Mouse (Mus musculus): Measurements from ENCODE around the gene Slc22a4.
A peak's percentile ranks its signal among the peaks of the same experiment; 100 is the strongest.

The Slc22a4 gene

GRCm38 (mm10) chr11:54028044-54028951 lies at the start of gene Slc22a4:
Gene Slc22a4 (minus strand): TSS chr11:54028090.
- ATAC-seq (ENCODE audit: low TSS enrichment) = peak; percentile 77

DNA sequence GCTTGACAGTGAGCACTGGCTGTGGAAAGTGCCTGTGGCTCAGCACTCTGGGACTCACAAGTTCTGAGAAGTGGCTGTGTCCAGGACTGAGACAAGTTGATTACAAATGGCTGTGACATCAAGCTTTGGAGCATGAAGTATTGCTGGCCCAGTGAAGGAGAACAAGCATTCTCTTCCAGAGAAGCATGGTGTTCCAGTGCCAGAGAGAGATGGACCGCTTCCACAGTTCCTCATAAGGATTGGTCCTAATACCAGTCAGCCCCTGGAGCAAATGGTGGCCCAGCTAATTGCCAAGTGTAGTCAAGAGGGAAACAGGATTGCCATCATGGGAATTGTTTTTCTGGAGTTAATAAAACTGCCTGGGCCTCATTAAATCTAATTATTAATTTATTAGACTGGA lies 48.2 kb upstream of the Slc22a4 start:
- ATAC-seq (ENCODE audit: low TSS enrichment) = no peak; the same call in 1 of the 2 replicates

- no peak for ATAC-seq (ENCODE audit: low TSS enrichment)
Measured at GRCm38 (mm10) chr11:54075353-54075752, 47.5 kb upstream of the Slc22a4 start.

- no peak for ATAC-seq (ENCODE audit: low TSS enrichment)
Measured at GRCm38 (mm10) chr11:54073291-54073690, 45.4 kb upstream of the Slc22a4 start.

GRCm38 (mm10) chr11:54071726-54072445 lies 44.0 kb upstream of the Slc22a4 start:
- no peak for ATAC-seq (ENCODE audit: low TSS enrichment)

DNA sequence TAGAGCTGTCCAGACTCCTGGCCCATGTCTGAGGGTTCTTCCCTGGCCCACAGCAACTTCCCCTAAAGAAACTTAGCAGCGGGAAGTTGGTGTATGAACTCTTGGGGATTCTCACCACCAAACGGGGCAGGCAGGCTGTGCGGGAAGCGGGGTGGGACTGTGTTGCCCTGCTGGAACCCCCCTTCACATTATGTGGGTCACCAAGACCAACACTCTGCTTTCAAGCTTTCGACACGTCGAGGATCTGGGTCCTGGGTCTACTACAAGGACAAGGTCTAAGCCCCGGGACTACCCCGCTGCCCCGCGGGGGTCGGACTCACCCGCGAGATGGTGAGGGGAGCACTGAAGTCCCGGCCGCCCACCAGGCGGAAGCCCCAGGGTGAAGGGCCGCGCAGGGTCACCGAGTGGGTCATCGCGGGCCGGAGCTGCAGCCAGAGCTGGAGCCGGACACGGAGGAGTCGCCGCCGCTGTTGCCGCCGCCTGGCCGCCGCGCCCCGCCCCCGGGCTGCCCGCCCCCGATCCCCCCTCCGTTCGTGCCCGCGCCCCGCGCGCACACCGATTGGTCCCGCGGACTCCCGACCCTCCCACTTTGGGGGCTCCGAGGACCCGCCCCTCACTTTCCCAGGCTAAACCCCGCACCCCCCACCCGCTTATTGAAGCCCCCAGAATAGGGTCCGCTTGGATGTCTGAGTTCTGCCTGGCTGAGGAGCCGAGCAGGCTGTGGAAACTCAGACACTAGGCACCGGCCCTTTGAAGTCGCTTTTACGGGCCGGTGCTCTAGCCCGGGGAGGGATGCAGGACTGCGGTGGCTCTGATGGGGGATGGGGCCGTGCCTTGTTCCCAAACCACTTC lies 40.9 kb upstream of the Slc22a4 start, which contains the start of gene Pdlim4:
Gene Pdlim4 (minus strand): TSS at position 495 of the 852 bp plus-strand sequence.
- no peak for ATAC-seq (ENCODE audit: low TSS enrichment)

- no peak for ATAC-seq (ENCODE audit: low TSS enrichment)
Measured at GRCm38 (mm10) chr11:54067996-54068519, 40.2 kb upstream of the Slc22a4 start.

GRCm38 (mm10) chr11:54067318-54067995 lies 39.6 kb upstream of the Slc22a4 start:
- peak; percentile 60; the same call in 1 of the 2 replicates for ATAC-seq (ENCODE audit: low TSS enrichment)

- no peak for ATAC-seq (ENCODE audit: low TSS enrichment)
Measured at GRCm38 (mm10) chr11:54066400-54066799, 38.5 kb upstream of the Slc22a4 start.

DNA sequence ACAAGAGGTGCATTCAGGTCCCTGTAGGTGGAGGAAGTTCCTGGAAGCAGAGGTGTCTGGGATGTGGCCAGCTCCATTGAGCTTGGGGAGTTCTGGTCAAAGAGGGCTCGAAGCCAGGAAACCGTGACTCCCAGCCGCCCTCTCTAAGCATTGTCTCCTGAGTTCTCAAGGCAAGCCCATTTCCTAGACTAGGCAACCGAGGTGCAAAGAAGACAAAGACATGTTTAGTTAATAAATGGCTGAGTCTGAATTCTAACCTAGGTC lies 38.0 kb upstream of the Slc22a4 start:
- no peak for ATAC-seq (ENCODE audit: low TSS enrichment)

- ATAC-seq (ENCODE audit: low TSS enrichment) = no peak
Measured at GRCm38 (mm10) chr11:54065106-54065914, 37.4 kb upstream of the Slc22a4 start.

DNA sequence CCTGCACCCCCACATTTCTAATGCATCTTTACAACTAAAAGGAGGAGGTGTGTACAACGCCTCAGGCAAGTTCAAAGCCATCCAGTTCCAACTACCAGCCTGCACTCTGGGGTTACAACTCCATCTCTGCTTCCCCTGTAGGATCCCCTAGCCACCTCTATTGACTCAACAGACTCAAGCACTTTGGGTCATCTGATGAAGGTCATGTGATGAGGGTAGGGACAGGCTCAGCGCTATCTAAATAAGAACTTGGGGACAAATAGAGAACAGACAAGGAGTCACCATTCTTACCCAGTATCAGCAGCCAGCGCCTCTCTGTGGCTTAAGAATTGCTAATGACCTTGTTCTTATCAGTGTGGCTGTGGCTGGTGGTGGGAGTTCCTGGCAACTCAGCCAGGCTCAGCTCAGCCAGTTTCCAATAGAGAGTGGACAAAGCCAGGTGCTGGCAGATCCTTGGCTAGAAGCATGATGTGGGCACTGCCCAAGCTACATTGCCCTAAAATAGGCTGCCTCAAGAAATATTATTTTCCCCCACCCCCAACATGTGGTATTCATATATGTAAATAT lies 36.6 kb upstream of the Slc22a4 start:
- no peak for ATAC-seq (ENCODE audit: low TSS enrichment)

DNA sequence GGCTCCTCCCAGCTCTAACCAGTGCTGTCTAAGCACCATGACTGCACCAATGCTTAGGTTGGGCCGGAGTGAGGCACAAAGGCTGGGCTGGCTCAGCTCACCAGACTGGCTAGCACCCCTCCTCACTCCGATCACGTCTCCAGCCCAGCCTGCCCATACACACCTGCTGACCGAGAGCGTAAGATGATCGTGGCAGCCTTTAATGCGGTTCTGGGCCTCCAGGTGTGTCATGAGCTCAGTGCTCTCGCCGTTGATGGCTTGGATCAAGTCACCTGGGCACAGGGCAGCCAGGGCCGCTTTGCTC lies 35.5 kb upstream of the Slc22a4 start:
- ATAC-seq (ENCODE audit: low TSS enrichment) = no peak

- ATAC-seq (ENCODE audit: low TSS enrichment) = no peak
Measured at GRCm38 (mm10) chr11:54062753-54063471, 35.0 kb upstream of the Slc22a4 start.

DNA sequence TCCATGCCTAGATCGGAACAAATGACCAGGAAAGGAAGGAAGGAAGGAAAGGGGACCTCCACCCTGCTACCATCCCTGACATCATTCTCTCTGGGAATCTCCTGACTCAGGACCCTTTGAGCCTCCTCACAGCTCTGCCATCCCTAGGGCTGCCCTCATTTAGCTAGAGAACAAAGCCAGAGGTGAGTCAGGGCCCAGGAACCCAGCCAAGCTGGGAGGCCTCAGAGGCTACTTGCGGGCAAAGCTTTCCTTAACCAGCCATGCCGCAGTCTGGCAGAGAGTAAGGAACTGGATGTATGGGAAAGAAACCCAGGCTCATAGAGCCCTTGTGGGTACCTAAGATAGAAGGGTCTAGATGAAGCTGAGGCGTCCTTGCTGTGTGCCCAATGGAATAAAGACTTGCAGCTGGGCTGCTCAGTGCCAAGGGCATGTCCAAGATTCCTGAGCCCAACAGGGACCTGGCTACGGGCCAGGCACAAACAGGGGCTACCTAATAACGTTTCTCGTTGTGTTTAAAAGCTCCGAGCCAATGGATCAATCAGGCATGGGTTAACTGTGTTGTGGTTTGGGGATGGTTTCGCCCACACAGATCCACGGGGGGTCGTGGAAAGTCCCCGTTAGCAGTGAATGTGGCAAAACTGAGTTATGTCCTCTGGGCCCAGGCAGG lies 34.3 kb upstream of the Slc22a4 start:
- no peak for ATAC-seq (ENCODE audit: low TSS enrichment)

DNA sequence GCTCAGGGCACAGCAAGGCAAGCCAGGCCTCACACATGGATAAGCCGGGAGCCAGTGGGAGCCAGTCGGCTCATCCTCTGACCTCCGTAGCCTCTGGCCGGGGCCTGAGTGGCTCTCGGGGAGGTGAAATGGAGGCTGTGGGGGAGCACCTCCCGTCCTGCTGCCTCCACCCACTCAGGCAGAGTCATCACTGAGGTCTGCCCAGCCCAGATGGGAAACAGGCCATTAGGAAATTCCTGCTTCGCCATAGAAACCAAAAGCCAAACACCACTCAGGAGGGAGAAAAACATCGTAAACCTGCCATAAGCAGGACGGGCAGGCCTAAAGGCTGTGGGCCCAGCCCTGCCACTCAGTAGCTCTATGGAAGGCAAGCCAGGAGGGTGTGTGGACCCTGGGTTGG lies 32.4 kb upstream of the Slc22a4 start:
- no peak for ATAC-seq (ENCODE audit: low TSS enrichment)

- ATAC-seq (ENCODE audit: low TSS enrichment) = no peak
Measured at GRCm38 (mm10) chr11:54059526-54059925, 31.6 kb upstream of the Slc22a4 start.

GRCm38 (mm10) chr11:54058643-54059042 lies 30.8 kb upstream of the Slc22a4 start:
- ATAC-seq (ENCODE audit: low TSS enrichment) = peak; percentile 88

DNA sequence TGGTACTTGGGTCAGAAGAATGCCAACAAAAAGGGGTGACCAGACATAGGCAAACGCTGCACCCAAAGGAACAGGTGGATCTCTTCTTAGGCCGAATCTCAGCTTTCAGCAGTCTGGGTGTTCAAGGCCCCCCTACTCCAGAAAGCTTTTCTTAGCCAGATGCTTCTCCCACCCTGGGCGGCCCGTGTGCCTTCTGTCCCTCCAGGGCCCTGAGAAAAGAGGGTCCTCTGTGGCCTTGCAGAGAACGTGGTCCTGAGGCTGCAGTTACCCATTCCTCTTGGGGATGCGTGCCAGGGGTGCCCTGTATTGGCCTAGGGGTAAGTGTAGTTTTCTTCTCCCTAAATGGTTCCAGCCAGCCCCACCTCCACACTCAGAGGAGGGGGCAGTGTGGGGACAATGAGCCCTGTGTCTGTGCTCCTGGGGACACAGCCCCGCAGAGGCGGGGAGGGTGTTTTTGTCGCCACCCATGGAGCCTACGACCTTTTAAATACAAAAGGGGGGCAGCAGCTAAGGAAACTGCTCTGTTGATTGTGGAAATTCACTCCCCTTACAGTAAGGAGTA lies 30.2 kb upstream of the Slc22a4 start:
- ATAC-seq (ENCODE audit: low TSS enrichment) = no peak

Data from frontal cortex, adult (tissue).